Mouse (Mus musculus) MEL-GATA-1-ER (cell line): ENCODE measurements around the gene Plekha6.

Experiments used
- DNase-seq: peaks from one replicate; pipeline ENCODE4 v3.0.0-alpha.2; 2012; ENCODE audit warnings: low read depth; ENCODE audit errors: extremely low read depth

Gene Plekha6

DNA sequence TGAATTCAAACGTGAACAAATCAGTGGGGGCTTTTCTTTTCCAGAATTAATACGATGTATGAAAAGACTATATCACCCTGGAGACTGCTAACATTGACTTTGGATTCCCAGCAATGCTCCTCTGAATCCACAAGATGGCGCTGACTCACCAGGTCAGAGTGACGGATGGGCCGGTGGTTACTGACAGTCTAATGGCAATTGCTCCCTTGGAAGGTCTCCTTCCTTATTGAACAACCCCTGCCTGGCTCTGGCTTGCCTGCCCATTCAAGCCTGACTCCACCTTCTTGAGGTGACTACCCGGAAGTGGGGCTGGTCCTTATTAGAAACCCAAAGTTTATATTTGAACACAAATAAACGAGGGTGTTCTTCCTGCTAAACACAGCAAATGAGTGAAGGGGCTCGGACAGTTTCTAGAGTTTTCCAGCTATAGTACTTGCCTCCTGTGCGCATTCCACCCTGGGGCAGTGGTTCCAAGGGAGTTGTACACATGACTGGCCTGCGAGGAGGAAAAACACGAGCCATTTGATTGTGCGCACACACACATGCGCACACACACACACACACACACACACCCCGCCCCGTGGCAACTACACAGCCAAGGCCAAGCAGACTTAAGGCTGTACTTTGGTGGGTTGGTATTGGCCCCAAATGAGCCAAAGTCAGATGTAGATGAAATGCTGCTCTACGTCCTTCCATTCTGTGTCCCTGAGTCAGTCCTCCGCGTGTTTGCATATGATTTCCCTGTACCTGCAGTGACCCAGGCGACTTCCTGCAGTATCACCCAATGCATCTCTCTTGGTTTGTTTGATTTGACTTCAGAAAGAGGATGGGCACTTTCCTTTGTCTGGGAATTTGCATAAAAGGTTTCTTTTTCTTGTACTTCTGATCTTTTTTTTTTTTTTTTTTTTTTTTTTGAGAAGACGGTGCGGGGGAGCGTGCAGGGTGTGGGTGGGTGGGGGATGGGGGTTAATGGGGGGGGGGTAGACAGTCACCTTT, 17.7 kb upstream of the Plekha6 start:
- DNase-seq = no peak

DNA sequence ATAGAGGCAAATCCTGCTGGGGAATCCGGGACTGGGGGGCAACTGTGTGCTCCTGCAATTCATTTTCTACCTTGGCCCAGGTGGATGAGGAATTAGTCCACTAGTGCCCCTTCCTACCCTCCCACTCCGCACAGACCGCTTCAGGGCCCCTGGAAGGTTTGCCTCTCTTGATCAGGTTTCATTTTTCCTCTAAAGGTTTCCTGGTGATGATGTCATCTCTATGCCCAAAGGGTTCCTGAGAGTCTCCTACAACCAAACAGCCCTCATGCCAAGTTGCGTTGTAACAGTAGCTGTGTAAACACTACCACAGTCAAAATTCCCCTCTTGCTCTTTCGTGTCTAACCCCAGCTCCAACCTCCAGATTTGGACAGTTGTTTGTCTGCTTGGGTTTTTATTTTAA, 16.7 kb upstream of the Plekha6 start:
- no peak for DNase-seq

DNA sequence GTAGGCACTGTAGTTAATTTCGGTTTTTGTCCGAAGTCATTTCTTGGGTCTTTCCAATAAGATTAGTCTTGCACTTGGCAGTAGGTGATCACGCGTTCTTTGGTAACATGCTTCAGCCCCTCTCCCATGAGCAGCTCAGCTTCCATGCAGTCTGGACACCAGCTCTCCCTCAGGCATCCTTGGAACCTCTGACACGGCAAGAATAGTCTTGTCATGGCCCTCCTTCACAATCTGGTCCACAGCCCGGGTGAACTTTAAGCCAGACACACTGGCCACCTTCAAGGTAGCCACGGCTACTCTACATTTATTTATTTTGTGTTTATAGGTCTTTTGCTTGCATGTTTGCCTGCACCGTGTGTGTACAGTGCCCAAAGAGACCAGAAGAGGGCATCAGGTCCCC, 15.9 kb upstream of the Plekha6 start:
- no peak for DNase-seq

DNA sequence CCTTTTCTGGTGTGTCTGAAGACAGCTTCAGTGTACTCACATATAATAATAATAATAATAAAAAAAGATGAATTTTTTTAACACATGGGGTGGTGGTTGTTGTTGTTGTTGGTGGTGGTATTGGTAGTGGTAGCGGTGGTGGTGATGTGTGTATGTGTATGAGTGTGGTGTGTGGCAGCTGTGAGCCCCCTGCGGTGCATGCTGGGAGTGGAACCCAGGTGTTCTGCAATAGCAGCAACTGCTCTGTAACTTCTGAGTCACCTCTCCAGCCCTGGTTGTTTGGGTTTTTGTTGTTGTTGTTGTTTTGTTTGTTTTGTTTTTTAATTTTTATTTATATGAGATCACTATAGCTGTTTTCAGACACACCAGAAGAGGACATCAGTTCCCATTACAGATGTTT, 13.5 kb upstream of the Plekha6 start:
- no peak for DNase-seq

DNA sequence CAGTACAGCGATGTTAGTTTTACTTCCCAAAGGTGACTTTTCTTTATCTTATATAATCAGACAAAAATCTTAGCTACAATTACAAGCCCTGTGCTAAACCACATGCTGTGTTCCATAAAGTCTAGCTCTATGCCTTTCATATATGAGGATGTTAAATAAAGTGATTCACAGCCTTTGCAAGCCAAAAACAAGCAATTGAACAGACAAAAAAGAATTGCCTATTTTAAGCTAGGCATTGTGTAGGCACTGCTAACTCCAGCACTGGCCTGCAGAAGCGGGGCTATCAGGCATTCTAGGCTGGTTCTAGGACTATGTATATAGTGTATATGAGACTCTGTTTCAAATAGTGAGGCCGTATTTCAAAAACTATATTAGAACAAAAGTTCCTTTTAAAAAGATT, 11.8 kb upstream of the Plekha6 start:
- DNase-seq = no peak

DNA sequence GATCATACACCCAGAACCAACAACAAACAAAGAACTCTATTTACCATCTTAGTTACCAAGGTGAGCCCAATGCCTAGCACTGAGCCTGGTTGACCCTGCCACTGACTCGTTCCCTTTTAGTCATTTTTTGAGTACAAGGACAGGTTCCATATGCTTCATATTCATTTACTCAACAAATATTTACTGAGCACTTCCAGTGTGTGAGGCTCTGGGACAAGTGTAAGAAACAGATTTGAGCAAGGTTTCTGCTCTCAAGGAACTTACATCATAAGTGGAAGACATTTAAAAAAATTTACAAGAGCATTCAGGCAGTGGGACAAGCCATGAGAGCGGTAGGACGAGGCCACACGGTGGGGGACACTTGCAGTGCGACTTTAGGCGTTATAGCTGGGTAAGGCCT, 8.7 kb upstream of the Plekha6 start:
- DNase-seq = no peak

DNA sequence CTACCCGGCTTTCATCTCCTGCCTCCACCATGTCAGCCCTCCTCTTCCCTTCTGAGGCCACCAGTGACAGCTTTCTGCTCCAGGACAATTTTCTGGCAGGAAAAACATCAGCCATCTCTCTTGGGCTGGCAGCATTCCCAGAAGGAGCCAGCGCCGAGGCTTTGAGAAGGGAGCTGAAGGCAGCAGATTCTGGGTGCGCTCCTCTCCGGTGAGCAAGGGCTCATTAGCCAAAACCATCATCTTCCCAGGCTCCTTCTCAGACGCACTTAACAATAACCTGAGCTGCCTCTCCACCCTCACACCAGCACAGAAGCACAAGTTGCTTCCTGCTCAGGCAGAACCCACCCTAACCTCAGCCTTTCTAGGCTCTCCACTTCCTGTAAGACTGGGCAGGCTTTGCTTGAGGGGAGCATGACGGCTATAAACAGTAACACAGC, 4.9 kb upstream of the Plekha6 start:
- DNase-seq = no peak

DNA sequence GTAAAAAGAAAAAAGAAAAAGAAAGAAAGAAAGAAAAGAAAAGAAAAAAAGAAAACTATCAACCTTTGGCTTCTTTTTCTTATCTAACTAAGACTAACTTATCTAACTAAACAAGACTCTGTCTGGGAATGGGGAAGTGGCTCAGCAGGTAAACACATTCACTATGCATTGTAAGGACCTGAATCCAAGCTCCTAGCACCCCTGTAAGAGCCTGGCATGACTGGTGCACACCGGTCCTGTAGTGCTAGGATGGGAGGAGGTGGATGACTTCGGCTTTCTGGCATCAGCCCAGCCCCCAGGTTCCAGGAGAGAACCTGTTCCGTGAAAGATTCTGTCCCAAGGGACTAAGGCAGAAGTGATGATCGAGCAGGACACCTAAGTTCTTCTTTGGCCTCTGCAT, 2.5 kb upstream of the Plekha6 start:
- DNase-seq = no peak

DNA sequence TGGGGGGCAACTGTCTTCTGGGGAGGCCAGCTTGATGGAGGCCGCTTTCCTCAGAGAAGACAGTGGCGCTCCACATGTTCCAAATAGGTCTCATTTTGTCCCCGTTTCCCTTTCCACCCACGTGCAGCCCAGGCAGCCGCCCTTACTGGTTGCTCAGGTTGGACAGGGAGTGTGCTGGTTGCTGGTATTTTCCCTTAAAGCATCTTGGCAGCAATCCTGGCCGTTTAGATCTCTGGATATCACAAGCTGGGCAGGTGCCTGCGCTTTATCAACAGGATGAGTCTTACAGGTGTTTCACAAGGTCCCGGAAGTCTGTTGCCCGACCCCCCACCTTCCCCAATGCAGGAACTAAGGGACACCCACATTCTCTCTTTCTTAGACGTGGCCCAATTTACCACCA, 2.0 kb upstream of the Plekha6 start:
- no peak for DNase-seq

DNA sequence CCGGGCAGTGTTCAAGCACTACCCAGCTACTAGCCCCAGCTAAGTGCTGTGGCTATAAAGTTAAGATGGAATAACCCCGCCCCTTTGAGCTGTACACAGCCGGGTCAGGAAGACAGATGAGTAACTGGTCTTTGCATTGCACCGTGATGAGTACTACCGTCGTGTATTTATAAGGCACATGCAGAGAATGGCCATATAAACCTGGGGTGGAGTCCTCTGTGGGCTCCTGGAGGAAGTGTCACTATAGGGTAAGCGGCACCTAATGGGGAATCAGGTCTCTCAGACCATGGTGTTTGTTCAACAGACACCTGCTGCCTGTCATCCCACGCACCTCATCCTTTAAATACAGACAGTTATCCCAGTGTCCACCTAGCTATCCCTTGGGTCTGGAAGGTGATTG, 1.0 kb upstream of the Plekha6 start:
- DNase-seq = no peak

DNA sequence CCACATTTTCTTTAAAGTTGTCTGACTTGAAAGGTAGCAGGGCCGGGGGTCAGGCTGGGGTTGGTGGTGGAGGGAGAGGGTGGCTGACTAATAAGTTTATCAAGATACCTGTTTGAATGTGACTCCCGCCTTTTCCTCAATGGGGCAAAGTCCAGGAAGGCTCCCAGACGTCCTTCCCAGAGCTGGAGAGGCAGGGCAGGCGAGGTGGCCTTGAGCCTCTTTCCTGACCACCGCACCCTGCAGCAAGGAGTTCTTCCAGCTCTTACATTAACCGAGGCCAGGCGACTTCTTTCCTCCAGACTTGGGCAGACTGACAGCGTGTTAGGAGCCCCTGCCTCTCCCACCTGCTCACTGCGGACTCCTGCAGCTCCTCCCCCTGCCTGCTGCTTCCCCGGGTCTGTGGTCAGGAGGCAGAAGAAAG, 591 bp downstream of the Plekha6 start:
- no peak for DNase-seq

DNA sequence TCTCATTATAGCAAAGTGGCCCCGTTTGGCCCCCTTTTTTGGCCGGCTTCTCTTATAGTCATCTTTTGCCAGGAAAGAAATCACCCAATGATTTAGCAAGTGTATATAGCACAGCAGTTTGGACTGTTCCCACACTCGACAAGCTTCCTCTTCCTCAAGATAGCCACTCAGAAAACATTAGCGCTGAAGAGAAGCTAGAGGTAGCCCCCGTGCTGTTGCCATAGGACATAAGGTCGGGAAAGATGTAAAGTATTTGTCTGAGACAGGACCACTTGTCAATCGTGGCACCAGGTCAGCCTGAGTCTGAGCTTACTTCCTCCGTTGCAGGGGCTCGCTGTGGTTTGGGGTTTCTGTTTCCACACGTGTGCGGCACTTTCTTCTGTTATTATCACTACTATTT, 1.1 kb downstream of the Plekha6 start:
- DNase-seq = no peak

DNA sequence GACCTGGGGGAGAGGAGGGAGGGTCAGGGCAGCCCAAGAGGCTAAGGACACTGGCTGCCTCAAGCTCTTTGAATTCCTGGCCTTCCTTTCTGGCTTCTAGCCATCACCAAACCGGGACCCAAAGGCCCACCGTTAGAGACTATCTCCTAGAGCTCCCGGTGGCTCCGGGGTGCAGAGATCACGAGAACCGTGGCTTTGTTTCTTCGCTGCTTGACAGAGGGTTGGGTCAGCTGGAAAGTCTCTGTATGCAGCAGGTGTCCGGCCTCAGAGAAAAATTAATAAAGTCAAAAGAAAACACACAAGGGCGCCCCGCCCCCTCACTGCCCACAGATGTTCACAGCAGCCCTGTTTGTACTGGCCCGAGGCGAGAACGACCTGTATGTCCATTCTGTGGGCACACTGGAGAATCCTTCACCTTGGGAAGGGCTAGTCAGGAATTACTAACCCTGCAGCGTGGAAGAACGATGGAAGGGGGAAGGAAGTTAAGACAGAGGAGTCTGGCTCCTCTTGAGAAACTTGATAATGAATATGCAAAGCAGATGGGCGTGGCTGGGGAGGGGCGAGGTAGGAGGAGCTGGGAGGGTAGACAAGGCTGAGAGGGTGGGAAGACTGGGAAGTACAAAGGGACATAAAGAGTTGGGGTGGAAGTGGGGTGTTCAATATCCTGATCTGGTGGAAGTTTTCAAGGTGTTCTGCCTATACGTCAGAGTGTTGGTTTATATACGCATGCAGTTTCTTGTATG, 4.5 kb downstream of the Plekha6 start:
- DNase-seq = no peak

DNA sequence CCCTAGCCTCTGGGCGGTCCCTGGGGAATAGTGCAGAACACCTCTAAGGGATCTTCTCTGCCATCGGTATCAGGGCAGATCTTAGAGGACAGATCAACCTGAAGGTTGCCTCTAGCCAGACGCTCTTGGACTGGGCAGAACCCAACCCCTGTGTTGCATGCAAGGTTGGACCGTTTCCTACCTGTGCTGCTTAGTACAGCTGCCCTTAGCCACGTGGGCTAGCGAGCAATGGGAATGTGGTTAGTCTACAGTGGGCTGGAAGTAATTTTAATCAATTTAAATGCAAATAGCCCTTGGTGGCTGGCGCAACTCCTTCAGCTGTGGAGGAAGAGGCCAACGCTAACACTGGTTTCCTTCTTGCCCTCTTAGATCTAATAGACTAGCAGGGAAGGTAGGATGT, 6.2 kb downstream of the Plekha6 start:
- no peak for DNase-seq

DNA sequence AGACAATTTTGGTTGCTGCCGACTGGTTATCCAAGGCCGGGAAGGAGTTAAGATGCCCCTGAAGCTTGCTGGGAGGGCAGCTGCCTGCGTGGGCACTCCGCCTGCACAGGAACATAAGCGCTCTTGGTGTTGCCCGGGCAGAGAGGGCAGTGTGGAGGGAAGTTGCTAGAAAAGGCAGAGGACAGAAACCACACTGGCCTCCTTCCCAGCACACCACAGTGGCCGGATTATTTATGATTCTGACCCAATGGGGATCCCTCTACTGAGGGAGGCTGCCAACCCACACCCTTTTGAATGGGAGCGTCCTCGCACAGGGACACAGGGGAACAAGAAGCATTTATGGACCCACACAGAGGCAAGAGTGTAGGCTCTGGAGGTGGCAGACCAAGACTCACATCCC, 7.3 kb downstream of the Plekha6 start:
- no peak for DNase-seq

DNA sequence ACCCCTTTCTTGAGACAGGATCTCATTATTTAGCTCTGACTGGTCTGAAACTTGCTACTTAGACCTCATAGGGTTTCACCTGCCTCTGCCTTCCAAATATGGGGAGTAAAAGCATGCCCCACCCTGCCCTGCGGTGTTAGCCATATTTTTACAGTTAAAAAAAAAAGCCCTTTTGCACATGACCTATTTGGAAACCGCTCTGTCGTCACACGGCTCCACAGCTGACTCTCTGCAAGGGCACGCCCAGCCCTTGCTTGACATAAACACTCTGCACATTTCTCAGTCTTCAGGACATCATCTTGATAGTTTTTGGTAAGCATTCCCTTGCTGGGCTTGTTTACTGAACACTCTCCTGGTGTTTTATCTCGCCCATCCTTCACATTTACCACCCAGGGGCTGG, 11.1 kb downstream of the Plekha6 start:
- DNase-seq = no peak

DNA sequence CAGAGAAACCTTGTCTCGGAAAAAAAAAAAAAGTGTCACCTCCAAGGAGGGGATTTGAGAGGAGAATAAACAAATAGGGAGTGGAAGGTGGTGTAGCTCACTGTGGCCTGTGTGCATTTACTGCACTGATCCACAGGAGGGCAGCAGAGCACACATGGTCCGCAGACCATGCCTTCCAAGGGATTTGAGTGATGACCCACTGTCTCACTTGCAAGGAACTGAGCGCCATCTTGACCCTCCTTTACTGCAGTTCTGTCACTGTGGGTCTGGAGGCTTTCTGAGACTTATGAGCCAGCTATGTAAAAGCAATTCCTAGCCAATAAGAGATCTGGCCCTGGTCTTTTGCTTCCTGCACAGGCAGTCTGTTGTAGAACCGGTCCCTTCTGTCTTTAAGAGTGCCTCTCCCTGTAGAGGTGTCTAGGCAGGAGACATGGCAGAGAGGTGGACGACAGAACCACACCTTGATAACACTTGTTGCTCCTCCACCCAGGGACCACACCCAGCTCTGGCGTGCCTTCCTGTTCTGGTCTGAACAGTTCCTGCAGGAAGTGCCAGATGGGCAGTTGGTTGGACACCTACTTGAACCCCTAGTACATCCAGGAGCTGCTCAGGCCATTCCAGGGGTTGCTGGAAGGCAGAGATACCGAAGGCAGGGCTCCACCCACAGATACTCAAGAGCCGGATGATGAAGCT, 13.6 kb downstream of the Plekha6 start:
- no peak for DNase-seq

DNA sequence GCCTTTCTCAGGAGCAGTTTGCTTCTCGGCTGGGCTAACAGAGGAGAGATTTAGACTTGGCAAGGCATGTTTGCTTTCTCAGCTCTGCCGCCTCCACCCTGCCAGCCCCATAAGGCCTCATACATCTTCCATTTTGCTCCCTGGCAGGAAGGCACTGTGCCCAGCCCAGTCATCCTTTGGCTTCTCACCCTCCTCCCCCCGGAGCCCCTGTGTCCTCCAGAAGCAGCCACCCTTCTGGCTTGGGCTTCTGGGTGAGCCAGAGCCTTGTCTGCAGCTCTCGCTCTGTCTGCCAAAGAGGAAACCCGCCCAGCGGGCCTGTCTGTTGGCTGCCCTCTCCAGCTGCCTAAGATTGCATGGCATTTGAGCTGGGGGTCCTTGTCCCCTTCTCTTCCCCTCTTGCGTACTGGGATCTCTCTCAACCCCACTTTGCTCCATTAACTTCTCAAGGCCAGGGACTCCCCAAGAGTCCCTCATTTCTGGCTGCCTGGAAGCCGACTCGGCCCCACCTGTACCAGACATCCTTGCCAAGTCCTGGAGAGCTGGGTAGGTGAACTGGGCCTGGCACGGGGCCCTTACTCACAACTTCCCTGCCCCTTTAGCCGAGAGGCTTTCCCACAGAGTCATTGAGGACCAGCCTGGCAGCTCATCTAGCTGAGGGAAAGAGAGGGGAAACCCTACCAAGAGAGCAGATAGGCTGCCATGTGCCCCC, 14.9 kb downstream of the Plekha6 start:
- DNase-seq = no peak

DNA sequence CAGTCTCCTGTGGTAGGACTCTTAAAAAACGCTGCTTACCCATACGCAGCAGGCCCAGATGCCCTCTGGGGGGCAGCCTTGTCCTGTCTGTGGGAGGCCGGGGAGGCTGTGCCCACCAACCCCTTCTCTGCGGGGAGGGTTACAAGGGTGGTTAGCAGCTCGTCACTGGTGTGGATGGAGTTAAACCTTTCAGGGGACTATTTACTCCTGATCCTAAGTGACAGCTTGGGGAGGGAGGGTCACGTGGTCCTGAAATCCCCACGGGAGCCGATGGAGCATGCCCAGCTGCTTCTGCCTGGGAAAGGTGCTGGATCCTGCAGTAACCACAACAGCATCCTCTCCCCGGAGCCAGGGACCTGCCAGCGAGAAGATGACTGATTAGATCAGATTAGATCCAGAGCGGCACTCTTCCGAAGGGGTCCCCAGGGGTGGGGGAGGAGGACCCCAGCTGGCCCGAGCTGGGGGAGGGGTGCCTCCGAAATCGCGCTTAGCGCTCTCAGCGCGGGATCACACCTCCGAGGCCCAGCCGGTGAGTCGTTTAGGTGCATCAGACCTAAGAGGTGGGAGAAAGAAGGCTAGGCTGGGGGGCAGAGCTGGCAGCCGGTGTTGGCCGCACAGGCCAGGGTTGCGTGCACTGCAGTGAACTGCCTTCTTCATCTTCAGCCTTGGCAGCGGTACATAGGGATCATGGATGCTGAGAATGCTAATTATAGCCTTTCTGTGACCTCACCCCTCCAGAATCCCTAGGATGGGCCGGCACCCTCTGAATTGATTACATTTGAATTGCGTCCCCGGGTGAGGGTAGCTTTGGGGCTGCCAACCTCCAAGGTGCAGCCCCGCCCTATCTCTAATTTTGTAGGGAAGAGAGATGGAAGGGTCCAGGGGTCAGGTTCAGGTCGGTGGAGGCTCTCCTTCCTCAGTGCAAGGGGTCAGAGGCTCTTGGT, 17.3 kb downstream of the Plekha6 start:
- DNase-seq = no peak

DNA sequence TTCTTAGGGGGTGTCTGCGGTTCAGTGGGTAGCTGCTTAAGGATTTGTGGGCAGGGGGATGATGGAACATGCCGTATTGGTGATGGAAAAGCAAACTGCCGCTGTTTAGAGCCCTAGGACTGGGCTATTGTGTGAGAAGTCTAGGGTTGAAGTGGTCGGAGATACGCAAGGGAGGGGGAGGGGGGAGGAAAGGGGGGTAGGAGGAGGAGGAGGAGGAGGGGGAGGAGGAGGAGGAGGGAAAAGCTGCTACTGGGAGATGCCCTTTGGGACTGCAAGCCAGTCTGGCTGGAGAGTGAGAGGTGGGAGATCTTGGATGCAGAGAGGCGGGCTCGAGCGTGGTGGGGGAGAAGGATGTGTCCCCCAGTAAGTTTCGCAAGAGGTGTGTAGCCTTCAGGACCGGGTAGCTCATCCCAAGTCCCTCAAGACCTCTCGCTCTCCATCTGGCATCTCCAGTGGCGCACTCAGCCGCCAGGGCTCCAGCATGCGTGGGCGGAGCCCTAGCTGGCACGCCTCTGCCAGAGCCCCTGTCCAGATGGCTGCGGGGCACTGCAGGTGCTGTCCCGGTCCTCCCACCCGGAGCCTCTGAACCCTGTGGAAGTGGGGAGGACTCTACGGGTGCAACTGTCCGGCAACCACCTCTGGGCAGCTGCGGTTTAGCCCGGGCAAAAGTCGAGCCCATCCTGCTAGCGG, 18.2 kb downstream of the Plekha6 start:
- no peak for DNase-seq
